Mouse (Mus musculus): ENCODE results near the gene Znrd1as.

Znrd1as gene

DNA sequence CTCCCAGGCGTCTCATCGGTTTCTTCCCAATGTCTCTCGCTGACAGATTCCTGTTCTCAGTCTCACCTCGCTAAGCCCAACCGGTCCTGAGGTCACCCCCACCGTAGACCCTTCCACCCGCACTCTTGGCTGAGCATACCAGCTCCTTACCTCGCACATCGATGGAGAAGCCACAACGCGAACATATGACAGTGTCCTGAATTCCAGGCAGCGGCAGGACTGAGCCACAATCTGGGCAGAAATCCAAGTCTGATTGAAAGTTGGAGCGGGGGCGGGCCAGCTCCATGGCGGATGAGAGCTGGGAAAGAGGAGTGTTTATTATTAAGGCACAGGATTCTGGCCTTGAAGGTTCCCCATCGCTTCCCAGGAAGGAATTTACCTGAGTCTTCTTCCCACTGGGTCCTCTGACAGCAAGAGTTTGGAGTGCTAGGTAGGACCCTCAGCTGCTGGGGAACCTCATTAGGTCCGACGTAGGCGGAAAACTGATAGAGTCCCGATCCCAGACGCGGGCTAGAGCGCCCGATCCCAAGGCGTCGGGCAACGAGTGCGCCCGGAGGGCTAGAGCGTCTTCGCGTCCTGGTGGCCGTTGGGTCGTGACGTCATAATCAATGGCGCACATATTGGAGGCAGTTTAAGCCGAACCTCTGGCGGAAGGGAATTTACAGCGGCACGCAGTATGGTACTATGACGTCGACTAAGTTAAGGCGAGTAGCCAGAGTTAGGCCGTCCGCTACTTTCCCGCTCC lies at the start of gene Znrd1as, which contains the start of gene Znrd1:
TSS of gene Znrd1as (plus strand) at position 594 of the 745 bp plus-strand sequence.
TSS of gene Znrd1 (minus strand) at position 561 of the 745 bp plus-strand sequence.
- DNase-seq (ENCODE audit: low spot score): peak; percentile 80

DNA sequence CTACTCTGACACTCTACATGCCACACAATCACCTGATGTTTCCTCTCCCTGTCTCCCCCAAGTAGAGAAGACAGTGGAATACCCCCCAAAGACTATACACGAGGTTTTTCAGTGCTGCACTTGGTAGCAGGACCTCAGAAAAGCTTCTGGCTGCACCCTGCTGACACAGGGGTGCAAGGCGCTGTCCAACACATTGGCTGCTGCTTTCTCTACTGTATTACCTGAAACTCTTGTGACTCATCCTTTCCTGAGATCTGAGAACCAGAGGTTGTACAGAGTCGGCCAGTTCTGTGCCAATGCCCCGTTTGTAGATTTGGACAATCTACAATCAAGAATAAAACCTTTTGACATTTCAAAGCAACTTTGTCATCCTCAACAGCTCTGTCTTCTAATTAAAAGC lies 48.6 kb upstream of the Znrd1as start:
- no peak for DNase-seq (ENCODE audit: low spot score)

DNA sequence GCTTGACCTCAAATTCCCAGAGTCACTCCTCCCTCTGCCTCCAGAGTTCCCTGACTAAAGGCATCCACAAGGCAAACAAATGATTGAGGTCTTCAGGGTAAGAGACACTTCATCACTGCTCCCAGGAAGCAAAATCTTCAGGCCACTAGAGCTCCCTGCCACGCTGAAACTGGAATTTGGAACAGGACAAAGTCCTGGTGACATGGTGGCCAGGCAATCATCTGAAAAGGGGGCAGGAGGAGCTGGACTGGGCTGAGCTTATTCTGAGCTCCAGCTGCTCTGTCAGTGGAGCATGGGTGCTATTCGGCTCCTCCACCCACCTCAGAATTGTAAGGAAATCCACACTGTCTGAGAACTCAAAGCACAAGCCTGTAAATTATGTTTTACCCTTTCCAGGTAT lies 46.4 kb upstream of the Znrd1as start:
- DNase-seq (ENCODE audit: low spot score): no peak

DNA sequence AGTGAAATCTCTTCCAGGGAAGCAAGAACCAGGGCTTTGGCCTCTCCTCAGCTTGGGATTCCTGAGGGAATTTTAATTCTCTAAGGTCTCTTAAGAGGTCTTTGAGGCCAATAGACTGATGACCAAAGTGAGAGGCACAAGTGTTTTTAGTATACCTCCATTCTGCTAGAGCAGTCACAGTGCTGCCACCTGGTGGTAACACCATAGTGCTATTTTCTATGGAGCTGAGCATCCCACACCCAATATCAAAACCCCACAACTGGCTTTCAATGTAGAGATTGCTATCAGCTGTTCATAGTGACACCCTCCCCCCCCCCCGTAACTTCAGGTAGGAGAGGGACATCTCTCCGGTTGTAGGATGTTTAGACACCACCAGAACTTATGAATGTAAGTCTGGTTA lies 44.3 kb upstream of the Znrd1as start:
- DNase-seq (ENCODE audit: low spot score): peak; percentile 45

DNA sequence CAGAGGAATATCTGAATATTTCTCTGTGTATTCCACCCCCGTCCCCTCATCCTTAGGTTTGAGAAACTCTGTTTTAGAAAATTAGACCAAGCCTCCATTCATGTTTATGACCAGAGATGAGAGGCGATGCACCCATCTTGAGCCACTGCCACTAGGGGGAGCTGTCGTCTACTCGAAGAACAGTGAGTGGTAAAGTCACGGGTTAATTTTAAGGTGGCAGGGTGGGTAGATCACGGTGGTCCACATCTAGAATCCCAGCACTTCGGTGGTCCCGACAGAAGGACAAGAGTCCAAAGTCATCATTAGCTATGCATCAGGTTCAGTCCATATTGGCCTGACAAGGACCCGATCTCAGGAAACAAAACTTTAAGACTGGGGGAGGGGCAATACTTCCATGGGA lies 43.3 kb upstream of the Znrd1as start:
- peak; percentile 6 for DNase-seq (ENCODE audit: low spot score)

DNA sequence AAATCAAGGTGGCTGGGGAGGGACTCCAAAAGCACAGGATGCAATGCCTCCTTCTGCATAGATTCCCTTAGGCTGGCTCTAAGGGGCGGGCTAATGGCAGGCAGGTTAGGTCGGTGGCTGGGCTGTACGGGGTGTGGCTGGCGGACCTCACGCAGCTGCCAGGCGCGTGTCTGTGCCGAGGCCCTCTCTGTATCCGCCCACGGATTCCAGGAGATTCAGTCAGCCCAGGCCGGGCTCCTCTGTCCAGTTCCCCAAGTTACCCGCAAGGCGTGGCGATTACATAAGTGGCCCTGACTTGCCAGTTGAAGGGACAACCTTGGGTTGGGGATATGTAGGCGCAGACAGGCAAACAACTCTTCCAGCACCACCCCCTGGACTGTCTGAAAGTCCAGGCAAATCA lies 38.2 kb upstream of the Znrd1as start:
- no peak for DNase-seq (ENCODE audit: low spot score)

DNA sequence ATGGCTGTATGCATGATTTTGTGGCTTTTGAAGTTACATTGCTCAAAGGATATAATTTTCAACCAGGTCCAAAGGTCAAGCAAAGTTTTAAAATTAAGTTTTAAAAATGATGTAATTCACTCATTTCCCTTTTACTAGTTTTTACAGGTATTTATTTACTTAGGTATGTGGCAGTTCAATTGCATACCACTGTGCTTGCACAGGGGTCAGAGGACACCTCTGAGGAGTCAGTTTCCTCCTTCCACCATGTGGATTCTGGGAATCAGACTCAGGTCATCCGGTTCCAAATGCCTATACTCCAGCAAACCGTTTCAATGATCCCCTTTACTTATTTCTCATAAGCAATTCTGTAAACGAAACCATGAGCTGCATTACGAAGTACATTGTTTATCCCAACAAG lies 35.7 kb upstream of the Znrd1as start:
- DNase-seq (ENCODE audit: low spot score): no peak

DNA sequence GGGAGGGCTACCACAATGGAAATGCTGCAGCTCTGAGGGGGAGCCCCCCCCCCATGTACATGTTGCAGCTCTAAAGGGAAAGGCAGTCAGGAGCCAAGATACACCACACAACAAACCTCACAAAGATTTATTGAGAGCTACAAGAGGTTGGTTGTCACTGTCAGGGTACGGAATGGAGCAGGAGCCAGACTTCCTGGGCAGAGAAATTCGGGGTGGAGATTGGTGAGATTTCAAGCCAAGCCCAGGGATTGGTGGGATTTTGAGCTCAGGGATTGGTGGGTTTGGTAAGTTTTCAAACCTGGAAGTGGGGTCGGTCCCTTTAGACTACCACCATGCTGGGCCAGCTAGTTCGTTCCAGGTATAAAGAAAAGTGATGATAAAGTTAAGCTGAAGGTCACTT lies 34.9 kb upstream of the Znrd1as start:
- no peak for DNase-seq (ENCODE audit: low spot score)

DNA sequence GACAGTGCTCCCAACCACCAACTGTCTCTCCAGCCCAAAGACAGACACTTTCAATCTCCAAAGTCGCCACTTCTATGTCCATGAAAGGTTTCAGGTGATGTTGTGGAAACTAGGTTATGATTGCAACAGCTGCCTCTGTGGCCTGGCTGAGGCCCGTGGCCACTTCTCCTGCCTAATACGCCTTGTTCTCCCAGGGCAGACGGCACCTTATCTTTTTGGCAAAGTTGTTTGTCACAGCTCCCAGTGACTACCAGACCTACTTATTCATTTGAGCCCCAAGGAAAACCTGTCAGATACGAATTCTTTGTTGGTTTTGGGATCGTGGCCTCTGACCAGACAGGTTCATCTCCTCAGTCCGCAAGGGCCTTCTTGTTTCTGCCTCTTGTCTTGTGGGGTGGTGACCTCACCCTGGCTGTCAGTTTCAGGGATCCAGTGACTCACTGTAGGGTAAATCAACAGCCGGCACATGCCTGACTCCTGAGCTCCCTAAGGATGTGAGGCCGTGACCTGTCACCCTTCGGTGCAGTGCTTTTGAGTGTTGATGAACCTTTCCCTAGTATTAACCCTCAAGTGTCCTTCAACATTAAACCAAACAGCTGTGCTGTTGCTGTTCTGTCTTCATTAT lies 30.8 kb upstream of the Znrd1as start:
- DNase-seq (ENCODE audit: low spot score): no peak

DNA sequence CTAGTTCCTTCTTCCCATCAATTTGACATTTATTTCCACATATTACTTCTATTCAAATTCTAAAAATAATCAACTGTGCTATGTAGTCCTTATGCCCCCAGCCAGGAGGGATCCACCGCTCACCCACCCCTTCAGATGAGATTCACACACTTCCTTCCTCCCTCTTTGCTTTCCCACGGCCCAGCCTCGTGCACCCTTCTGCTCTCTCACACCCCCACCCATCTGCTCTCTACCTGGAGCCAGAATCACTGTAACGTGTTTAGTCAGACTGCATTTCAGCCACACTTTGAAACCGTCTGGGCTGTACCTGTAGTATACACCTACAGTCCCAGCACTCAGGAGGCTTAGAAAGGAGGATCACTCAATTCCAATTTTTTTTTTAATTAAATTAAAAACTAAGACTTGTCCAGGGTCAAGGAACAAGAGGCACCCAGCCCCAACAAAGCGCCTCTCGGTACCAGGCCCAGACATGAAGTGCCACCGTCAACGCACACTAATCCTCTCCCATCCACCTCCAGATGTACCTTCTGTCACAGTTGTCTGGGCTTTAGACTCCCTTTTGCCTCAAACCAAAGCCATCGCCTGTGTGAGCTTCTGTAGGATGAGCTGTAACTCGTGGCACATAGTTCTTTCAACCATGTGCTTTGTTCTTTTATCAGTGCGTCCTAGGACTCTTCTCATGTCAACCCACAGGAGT lies 29.0 kb upstream of the Znrd1as start:
- DNase-seq (ENCODE audit: low spot score): no peak

DNA sequence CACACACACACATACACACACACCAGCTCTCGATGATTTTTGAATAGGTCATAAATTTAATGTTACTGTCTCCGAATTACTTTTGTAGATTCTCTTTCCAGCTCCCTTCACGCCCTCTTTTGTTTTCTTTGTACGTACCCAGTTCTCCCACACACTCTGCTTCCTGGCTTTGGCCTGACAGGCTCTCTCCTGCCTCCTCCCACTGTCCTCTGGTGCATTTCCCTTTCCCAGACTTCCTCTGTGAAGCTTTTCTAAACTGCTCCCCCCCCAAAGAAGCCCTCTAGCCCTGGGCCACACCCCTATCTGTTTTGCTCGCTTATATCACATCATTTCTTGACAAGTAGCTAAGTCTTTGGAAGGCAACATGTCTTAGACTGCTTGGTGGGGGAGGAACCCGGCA lies 28.2 kb upstream of the Znrd1as start:
- DNase-seq (ENCODE audit: low spot score): no peak

DNA sequence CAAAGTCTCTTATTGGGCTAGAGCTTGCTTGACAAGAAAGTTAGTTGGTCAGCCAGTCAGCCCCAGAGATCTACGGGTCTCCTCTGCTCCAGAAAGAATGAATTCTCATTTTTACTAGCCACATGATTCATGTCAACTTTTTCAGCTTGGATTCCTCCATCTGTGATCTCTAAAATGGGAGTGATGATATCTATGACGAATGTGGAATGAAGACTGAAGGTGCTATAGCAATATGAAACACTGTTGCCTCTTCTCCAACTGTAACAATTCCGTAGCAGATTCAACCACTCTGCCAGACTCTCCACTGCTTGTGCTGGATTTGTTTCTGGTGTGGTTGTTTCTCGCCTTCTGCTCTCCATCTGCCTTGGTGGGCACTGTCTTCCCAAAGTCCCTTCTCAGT lies 27.3 kb upstream of the Znrd1as start:
- no peak for DNase-seq (ENCODE audit: low spot score)

DNA sequence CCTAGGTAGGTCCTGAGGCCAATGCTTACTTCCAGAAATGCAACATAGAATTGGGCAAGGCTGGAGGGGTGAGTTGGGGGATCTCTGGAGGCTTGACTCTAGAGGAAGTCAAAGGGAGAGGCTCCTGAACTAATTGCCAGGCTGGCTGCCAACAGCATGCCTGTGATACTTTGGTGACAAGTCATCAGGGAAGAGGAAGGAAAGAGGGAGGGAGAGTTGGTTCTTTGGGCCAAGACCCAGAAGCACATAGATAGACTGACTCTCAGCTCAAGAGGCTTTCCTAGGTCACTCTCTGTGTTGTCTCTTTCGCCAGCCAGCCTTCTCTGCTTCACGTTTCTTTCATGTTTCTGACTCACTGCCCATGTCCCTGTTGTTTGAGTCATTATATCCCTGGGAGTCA lies 26.6 kb upstream of the Znrd1as start:
- no peak for DNase-seq (ENCODE audit: low spot score)

DNA sequence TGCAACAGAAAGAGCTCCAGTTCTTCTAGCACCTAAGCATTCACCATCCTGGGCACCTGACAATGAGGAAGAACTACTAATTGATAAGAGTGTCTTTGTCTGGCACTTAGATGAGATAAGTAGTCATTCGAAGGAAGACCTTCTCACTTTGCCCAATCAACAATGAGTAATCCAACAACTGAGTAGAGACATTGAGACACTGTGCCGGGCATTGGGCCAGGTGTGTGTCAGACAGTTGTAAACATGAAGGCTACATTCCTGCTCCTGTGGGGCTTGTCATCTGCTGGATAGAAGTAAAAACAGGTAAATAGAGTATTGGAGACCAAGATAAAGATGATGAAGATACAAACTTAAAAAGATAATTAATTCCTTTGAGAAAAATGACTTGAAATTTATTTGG lies 20.3 kb upstream of the Znrd1as start:
- no peak for DNase-seq (ENCODE audit: low spot score)

DNA sequence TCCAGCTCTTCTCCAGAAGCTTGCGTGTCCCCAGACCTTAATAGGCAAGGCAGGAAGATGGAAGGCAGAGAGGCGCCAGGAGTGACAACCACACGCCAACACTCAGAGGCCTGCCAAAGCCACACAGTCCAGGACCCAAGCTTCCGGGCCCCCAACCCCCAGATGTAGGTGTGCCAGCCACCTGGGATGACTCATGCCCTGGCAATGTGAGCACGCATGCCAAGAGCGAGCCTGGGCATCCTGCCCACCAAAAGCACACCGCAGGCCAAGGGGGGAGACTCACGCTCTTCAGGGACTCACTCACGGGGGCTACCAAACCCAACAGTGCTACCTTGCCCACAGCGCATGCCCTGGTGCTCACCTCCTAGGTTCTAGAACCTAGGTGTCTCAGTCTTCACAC lies 16.0 kb upstream of the Znrd1as start:
- DNase-seq (ENCODE audit: low spot score): no peak

DNA sequence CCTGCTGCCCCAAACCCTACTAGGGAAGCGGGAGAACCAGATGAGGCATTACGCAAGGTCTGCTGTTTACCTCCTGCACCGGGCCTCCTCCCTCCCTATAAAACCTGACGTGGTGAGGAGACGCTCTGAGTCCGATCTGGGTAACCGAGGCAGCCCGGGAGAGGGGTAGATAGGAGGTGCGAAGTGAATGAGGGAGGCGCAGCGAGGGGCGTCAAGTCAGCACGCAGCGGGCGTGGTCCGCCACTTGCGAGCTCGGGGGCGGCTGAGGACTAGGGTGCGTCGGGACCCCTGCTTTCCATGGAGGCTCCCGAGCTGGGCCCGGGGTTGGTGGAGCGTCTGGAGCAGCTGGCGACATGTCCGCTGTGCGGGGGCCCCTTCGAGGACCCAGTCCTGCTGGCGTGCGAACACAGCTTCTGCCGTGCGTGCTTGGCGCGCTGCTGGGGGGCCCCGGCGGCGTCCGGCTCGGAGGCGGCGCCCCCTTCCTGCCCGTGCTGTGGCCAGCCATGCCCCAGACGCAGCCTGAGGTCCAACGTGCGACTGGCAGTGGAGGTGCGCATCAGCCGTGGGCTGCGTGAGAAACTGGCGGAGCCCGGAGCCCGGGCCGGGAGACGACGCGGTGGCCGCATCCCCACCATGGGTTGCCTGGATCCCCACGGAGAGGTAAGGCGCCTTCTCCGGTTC lies 15.5 kb upstream of the Znrd1as start, which contains the start of gene Rnf39:
TSS of gene Rnf39 (plus strand) at position 128 of the 681 bp plus-strand sequence.
- DNase-seq (ENCODE audit: low spot score): no peak

DNA sequence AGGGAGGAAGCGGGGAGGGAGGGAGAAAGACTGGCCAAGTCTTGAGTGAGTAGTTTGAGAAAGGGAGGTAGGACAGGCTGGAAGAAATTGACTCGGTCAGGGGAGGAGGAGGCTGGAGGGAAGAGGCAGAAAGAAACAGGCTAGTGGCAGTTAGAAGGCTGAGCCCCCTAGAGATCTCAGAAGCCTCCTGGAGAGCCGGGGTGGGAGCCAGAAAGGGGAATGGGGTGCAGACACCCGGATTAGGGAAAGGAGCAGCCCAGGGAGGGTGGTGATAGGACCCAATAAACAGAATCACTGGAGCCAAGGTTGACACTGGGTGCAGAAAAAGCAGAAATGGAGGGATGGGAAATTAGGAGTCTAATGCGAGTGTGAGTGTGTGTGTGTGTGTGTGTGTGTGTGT lies 14.7 kb upstream of the Znrd1as start:
- DNase-seq (ENCODE audit: low spot score): no peak

DNA sequence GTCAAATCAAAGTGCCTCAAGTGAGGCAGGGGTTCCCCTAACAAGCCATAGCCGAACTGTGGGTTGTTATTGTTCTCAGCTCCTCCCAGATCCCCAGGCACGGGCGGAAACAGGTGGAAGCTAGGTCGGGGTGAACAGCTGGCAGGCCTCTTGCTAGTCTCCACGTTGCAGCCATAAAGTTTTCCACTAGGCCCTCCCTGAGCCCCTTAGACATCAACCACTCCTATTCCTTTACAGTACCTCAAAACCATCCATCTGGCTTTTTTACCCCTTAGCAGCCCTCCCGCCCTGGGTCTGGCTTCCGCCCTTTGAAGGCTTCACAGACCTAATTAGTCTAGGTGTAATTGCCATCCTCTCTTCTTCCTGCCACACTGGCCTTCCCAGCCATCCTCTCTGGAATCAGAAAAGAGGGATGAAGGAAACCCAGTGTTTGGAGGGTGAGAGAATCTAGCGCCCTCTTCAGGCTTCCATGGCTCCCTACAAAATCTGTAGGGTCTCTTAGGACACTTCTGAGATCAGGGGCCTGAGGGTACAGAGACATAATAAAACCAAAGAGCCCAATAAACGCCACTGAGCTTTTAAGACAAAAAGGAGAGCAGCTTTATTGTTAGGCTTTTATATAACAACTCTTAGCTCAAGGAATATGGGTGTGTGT lies 14.1 kb upstream of the Znrd1as start:
- no peak for DNase-seq (ENCODE audit: low spot score)

DNA sequence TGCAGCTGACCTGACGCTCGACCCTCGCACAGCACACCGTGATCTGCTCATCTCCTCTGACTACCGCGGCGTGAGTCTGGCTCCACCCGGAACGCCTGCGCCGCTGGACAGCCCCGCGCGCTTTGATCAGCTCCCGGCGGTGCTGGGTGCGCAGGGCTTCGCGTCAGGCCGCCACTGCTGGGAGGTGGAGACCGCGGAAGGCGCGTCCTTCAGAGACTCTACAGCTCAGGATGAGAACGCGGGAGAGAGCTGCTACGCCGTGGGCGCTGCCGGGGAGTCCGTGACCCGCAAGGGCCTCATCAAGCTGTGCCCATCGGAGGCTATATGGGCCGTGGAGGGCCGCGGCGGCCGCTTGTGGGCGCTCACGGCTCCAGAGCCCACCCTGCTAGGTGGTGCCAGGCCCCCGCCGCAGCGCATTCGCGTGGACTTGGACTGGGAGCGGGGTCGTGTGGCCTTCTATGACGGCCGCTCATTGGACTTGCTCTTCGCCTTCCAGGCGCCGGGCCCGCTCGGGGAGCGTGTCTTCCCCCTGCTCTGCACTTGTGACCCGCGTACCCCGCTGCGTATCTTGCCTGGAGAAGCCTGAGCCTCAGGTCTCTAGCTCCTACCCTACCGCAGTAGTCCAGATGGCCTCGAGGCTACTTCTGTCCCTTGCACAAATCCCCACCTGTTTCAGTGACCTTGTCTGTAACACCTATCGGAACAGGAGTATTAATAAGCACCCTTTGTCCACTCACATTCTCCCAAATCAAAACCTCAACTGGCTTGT lies 11.2 kb upstream of the Znrd1as start:
- DNase-seq (ENCODE audit: low spot score): no peak

DNA sequence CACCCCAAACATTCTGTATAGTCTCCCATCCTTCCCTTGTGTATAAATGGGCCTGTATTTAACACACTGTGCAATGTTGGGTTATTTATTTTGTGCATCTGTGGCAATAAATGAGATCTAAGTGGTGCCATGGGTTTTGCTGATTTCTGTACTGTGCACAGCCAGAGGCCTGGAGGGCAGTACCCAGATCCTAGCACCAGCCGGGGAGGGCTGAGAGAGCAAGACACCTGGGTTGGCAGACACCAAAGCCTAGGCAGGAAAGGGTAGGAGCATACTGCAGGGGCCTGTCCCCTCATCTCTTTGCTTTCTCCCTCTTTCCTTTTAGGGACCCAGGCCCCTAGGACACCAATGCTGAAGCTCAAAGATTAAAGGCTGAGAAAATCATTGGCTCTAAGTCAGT lies 10.1 kb upstream of the Znrd1as start:
- no peak for DNase-seq (ENCODE audit: low spot score)

DNA sequence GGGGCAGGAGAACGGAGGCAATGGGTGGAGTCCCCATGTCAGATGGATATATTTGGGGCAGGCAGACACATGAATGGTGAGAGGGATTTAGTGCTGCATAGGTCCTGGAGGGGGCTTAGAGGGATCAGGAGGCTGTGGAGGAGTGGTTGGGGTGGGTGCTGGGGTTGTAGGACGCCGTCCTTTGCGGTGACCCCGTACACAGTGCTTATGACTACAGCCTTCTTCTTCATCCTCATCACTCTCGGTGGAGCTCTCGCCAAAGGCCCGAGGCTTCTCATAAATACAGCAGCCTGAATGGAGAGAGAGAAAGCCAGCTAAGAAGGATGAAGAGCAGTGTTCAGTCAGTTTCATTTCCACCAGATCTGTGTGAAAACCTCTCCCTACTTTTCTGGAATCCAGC lies 9.1 kb upstream of the Znrd1as start:
- no peak for DNase-seq (ENCODE audit: low spot score)

Measured in spleen, adult 12 weeks (tissue).